Mouse (Mus musculus): Measurements from ENCODE around the gene Zc3hav1l. TPM values are rescaled to one million over a fixed set of nuclear protein-coding genes. Genes with fewer than 3 reads are reported as not detected.

Gene Zc3hav1l
- polyA plus RNA-seq, 1 experiment from 2014 or later, result 8.3 TPM

DNA sequence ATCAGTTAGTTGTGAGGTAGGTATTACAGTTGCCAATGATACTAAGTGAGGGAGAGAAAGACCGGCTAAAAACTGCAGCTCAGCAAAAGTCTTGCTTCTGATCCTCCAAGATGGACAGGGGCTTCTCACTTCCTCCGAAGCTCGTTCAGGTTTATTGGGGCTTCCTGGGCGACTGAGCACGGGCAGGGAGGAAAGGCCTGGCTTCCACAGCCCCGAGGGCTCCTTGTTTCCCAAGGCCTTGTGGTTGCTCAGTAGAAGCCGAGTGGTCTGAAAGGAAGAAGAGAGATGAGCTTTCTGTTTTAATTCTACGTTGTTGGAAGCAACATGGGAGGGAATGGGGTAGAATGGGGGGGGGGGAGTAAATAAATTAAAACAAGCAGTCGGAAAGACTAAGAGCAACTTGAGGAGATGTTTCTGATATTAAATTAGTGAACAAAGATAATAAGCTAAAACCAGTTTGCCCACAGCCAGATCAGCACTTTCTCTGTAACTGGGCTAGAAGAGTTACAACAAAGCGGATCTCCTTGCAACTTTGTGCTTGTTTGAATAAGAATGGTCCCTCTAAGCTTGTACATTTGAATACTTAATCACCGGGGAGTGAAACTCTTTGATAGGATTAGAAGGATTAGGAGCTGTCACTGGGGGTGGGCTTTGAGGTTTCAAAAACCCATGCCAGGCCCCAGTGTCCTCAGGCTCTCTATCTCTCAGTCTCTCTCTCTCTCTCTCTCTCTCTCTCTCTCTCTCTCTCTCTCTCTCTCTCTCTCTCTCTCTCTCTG lies 6.0 kb downstream of the Zc3hav1l start:
- Histone ChIP-seq H3K4me1 (ENCODE audit: insufficient read depth, low read length) (peaks cover 9% of the 10 kb centered on the region; the same call in 1 of the 2 replicates), H3K27me3 (ENCODE audit: insufficient read depth, low read length) (no peaks in the 10 kb centered on the region), H3K9me3 (ENCODE audit: low read length) (peaks cover 4% of the 10 kb centered on the region; the same call in 1 of the 2 replicates), H3K27ac (ENCODE audit: low read length) (no peak overlapping the region), H3K36me3 (ENCODE audit: insufficient read depth, low read length) (peaks cover 66% of the 10 kb centered on the region), H3K9ac (replicated peaks; ENCODE audit: low read length) (no peak overlapping the region), H3K4me3 (ENCODE audit: low read length) (no peak overlapping the region), H3K4me2 (replicated peaks; ENCODE audit: low read depth, low read length) (no peak overlapping the region)
- no peak for ATAC-seq (ENCODE audit: low FRiP score, low TSS enrichment)
- WGBS, result 67% methylated on average over 11 of the region's 11 CpGs

DNA sequence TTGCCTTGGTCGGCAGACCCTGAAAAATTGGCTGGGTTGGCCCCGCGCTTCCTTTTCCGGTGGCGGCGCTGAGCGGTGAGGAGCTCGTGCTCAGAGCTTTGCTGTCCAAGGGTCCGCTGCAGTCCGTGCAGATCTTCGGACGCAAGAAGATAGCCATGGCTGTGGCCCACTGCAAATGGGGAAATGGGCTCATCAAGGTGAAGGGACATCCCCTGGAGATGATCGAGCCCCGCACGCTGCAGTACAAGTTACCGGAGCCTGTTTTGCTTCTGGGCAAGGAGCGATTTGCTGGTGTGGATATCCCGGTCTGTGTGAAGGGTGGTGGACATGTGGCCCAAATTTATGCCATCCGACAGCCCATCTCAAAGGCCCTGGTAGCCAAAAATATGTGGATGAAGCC lies 14.6 kb downstream of the Zc3hav1l start:
- H3K4me2 ChIP-seq (replicated peaks; ENCODE audit: low read depth, low read length), result no peak overlapping the region
- H3K9me3 ChIP-seq (ENCODE audit: low read length), result peaks cover 21% of the 10 kb centered on the region
- no peak for ATAC-seq (ENCODE audit: low FRiP score, low TSS enrichment)
- no peak overlapping the region for H3K27ac ChIP-seq (ENCODE audit: low read length)
- no peaks in the 10 kb centered on the region for H3K4me1 ChIP-seq (ENCODE audit: insufficient read depth, low read length)
- H3K36me3 ChIP-seq (ENCODE audit: insufficient read depth, low read length), result peaks cover 51% of the 10 kb centered on the region
- no peak overlapping the region for H3K4me3 ChIP-seq (ENCODE audit: low read length)
- no peaks in the 10 kb centered on the region for H3K27me3 ChIP-seq (ENCODE audit: insufficient read depth, low read length)
- no peak overlapping the region for H3K9ac ChIP-seq (replicated peaks; ENCODE audit: low read length)
- WGBS, result 96% methylated on average over 19 of the region's 19 CpGs

DNA sequence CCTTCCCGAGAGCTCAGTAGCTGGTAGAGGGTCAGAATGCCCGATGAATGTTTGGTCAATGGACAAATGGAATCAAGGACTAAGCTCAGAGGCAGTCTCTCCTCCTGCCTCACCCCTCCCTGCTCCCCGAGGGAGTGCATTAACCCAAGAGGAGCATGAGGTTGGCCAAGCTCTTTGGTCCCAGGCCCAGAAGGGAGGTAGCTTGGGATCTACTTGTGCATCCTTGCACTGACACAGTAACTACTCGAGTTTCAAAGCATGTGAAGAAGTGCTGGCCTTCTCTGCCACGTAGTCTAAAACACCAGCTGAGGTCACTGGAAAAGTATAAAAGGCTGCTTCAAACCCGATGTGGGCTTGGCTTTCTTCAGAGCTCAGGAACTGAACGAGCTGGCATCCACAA lies 34.6 kb downstream of the Zc3hav1l start:
- 72% methylated on average over 7 of the region's 7 CpGs for WGBS
- H3K9ac ChIP-seq (replicated peaks; ENCODE audit: low read length), result no peak overlapping the region
- H3K4me2 ChIP-seq (replicated peaks; ENCODE audit: low read depth, low read length), result no peak overlapping the region
- no peaks in the 10 kb centered on the region for H3K27me3 ChIP-seq (ENCODE audit: insufficient read depth, low read length)
- H3K27ac ChIP-seq (ENCODE audit: low read length), result no peak overlapping the region
- no peaks in the 10 kb centered on the region for H3K9me3 ChIP-seq (ENCODE audit: low read length)
- no peaks in the 10 kb centered on the region for H3K36me3 ChIP-seq (ENCODE audit: insufficient read depth, low read length)
- H3K4me1 ChIP-seq (ENCODE audit: insufficient read depth, low read length), result no peaks in the 10 kb centered on the region
- no peak for ATAC-seq (ENCODE audit: low FRiP score, low TSS enrichment)
- no peak overlapping the region for H3K4me3 ChIP-seq (ENCODE audit: low read length)

DNA sequence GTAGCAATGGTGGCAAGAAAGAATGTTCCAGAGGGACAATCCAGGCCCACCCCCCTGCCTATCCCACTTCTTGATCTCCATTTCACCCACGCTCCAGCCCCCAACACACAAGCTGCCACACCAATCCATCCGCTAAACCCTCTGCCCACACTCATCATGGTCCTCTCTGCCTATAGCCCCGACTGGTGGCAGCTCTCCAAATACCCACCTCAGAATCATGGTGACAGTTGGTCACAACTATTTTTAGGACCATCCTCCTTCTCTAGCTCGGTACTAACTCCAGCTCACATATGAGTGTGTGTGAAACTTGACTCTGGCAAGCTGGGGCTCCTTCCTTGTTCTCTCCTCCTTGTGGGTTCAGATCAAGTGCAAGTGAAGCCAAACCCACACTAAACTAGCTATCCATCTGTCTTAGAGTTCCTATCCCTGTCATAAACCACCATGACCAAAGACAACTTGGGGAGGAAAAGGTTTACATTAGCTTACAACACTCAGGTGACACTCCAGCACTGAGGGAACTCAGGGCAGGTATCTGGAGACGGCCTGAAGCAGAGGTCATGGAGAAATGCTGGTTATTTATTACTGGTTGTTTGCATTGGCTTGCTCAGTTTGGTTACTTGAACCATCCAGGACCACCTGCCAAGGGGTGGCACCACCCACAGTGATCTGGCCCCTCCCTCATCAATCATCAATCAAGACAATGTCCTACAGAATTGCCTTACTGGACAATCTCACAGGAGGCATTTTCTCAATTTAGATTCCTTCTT lies 35.5 kb downstream of the Zc3hav1l start:
- Histone ChIP-seq H3K4me1 (ENCODE audit: insufficient read depth, low read length) (no peaks in the 10 kb centered on the region), H3K36me3 (ENCODE audit: insufficient read depth, low read length) (no peaks in the 10 kb centered on the region), H3K27me3 (ENCODE audit: insufficient read depth, low read length) (no peaks in the 10 kb centered on the region), H3K27ac (ENCODE audit: low read length) (no peak overlapping the region), H3K4me3 (ENCODE audit: low read length) (no peak overlapping the region), H3K4me2 (replicated peaks; ENCODE audit: low read depth, low read length) (no peak overlapping the region), H3K9me3 (ENCODE audit: low read length) (no peaks in the 10 kb centered on the region), H3K9ac (replicated peaks; ENCODE audit: low read length) (no peak overlapping the region)
- 60% methylated on average over 5 of the region's 5 CpGs for WGBS
- no peak for ATAC-seq (ENCODE audit: low FRiP score, low TSS enrichment)

DNA sequence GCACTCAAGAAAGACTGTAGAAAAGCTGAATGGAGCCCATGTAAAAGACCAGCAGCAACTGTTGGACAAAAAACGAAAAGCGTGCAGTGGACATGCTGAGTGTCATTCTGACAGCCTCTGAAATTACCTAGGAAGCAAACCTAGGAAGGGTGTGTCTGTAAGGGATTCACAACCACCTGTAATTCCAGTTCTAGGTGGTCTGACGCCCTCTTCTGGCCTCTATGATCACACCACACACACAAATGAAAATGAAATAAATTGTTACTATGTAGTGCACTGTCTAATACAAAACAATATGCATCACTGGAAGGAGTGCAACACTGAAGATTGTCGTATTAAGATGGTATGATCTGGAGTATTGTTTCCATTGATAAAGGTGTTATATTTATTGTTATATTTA lies 37.2 kb downstream of the Zc3hav1l start:
- H3K9me3 ChIP-seq (ENCODE audit: low read length), result no peaks in the 10 kb centered on the region
- H3K27ac ChIP-seq (ENCODE audit: low read length), result no peak overlapping the region
- H3K27me3 ChIP-seq (ENCODE audit: insufficient read depth, low read length), result no peaks in the 10 kb centered on the region
- H3K4me3 ChIP-seq (ENCODE audit: low read length), result no peak overlapping the region
- H3K4me1 ChIP-seq (ENCODE audit: insufficient read depth, low read length), result no peaks in the 10 kb centered on the region
- ATAC-seq (ENCODE audit: low FRiP score, low TSS enrichment), result no peak
- 70% methylated on average over 4 of the region's 4 CpGs for WGBS
- H3K4me2 ChIP-seq (replicated peaks; ENCODE audit: low read depth, low read length), result no peak overlapping the region
- H3K9ac ChIP-seq (replicated peaks; ENCODE audit: low read length), result no peak overlapping the region
- no peaks in the 10 kb centered on the region for H3K36me3 ChIP-seq (ENCODE audit: insufficient read depth, low read length)

DNA sequence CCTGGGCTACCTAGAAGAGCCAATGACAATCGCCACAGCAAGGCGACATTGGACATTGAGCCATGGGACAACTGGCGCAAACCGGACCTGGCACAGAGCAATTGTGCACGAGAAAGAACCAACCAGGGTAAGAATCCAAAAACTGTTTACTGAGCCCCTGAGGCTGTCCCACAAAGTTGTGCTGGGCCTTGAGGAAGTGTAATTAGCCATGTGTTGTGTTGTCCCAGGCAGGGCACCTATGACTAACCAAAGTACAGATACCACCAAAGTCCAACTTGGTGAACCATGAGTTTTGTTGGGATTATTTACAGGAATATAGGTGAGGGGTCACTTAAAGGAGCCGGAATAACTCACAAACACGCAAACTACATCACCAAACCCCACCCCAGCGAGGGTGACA lies 41.6 kb downstream of the Zc3hav1l start:
- H3K4me1 ChIP-seq (ENCODE audit: insufficient read depth, low read length), result peaks cover 10% of the 10 kb centered on the region
- WGBS, result 93% methylated on average over 8 of the region's 8 CpGs
- H3K9ac ChIP-seq (replicated peaks; ENCODE audit: low read length), result no peak overlapping the region
- H3K27ac ChIP-seq (ENCODE audit: low read length), result no peak overlapping the region
- no peak for ATAC-seq (ENCODE audit: low FRiP score, low TSS enrichment)
- no peaks in the 10 kb centered on the region for H3K9me3 ChIP-seq (ENCODE audit: low read length)
- no peak overlapping the region for H3K4me3 ChIP-seq (ENCODE audit: low read length)
- no peak overlapping the region for H3K4me2 ChIP-seq (replicated peaks; ENCODE audit: low read depth, low read length)
- H3K27me3 ChIP-seq (ENCODE audit: insufficient read depth, low read length), result no peaks in the 10 kb centered on the region
- no peaks in the 10 kb centered on the region for H3K36me3 ChIP-seq (ENCODE audit: insufficient read depth, low read length)

DNA sequence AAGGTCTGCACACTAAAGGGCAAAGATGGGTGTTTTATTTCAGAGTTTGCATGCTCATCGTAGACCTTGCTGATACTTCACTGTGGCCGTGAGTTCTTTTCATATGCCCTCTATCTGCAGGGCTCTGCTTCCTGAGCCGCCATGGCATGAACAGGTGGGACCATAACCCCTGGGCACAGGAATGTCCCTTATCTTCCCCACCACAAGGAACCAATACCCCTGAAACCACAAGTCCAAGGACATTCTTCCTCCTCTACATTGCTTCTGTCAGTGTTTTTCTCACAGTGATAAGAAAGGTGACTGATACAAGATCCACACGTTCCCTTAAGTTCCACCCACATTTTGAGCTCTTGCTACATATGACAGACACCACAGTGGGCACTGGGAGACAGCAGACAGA lies 42.3 kb downstream of the Zc3hav1l start:
- Histone ChIP-seq H3K36me3 (ENCODE audit: insufficient read depth, low read length) (no peaks in the 10 kb centered on the region), H3K27ac (ENCODE audit: low read length) (no peak overlapping the region), H3K4me3 (ENCODE audit: low read length) (no peak overlapping the region), H3K9ac (replicated peaks; ENCODE audit: low read length) (no peak overlapping the region), H3K27me3 (ENCODE audit: insufficient read depth, low read length) (no peaks in the 10 kb centered on the region), H3K4me2 (replicated peaks; ENCODE audit: low read depth, low read length) (no peak overlapping the region), H3K4me1 (ENCODE audit: insufficient read depth, low read length) (peaks cover 17% of the 10 kb centered on the region), H3K9me3 (ENCODE audit: low read length) (no peaks in the 10 kb centered on the region)
- no peak for ATAC-seq (ENCODE audit: low FRiP score, low TSS enrichment)
- 94% methylated on average over 4 of the region's 4 CpGs for WGBS

DNA sequence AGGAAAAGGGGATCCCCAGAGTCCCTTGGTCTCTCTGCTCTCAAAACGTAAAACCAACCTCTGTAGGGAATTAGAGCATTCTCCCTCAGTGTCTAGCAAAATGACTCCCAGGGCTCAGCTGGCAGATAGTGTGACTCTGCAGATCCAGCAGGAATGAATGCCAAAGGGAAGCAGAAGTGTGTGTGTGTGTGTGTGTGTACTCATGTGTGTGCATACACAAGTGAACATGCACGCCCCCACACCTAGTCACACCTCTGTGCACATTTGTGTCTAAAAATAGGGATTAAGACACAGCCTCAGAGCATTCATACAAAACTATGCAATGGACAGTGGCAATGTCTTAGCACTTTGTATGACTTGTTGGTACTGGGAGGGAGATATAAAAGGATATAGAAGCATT lies 43.3 kb downstream of the Zc3hav1l start:
- Histone ChIP-seq H3K27me3 (ENCODE audit: insufficient read depth, low read length) (no peaks in the 10 kb centered on the region), H3K4me2 (replicated peaks; ENCODE audit: low read depth, low read length) (no peak overlapping the region), H3K36me3 (ENCODE audit: insufficient read depth, low read length) (no peaks in the 10 kb centered on the region), H3K9ac (replicated peaks; ENCODE audit: low read length) (no peak overlapping the region), H3K27ac (ENCODE audit: low read length) (no peak overlapping the region), H3K9me3 (ENCODE audit: low read length) (no peaks in the 10 kb centered on the region), H3K4me1 (ENCODE audit: insufficient read depth, low read length) (peaks cover 27% of the 10 kb centered on the region), H3K4me3 (ENCODE audit: low read length) (no peak overlapping the region)
- WGBS, result 62% methylated on average over 2 of the region's 2 CpGs
- no peak for ATAC-seq (ENCODE audit: low FRiP score, low TSS enrichment)

DNA sequence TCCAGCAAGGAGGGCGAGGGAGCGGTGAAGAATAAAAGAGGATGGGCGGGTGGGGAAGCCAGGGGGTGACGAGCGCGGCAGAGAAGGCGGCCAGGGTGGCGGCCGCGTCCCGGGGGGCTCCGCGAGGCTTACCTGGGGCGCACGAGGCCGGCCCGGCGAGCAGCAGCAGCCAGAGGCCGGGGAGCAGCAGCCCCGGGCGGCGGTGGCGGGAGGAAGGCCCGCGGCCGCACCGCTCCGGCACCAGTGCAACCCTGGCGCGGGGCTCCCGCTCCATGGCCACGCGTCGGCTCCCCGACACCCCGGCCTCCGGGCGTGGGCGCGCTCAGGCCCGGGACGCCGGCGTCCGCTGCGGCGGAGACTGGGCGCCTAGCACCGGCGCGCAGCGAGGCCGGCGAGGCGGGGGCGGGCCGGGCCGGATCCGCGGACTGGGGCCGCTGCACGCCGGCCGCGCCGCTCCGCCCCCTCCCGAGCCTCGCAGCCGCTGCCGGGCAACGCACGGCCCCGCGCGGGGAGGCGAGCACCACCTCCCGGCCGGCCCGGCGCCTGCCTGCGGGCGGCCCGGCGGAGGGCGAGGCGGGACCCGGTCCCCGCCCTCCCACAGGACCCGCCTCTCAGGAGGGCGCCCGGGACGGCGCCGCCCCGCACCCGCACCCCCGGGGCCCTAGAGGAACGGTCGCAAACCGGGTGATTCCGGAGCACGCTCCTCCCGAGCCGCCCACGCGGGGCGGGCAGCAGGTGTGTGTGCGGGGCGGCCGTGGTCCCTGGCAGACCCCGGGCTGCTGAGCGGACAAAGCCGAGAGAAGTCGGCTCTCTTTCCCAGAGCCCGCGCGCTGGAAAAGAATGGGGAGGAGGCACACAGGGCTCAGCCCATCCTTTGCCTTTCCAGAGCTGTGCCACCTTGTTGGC lies 45.1 kb downstream of the Zc3hav1l start, which contains the start of gene D630045J12Rik:
TSS of gene D630045J12Rik (minus strand) at position 274 of the 906 bp plus-strand sequence.
- no peaks in the 10 kb centered on the region for H3K27me3 ChIP-seq (ENCODE audit: insufficient read depth, low read length)
- H3K4me1 ChIP-seq (ENCODE audit: insufficient read depth, low read length), result peaks cover 27% of the 10 kb centered on the region
- peak within 1 kb of the TSS; percentile 89 for H3K27ac ChIP-seq (ENCODE audit: low read length)
- ATAC-seq (ENCODE audit: low FRiP score, low TSS enrichment), result peak; percentile 97
- H3K9ac ChIP-seq (replicated peaks; ENCODE audit: low read length), result peak within 1 kb of the TSS; percentile 89
- peak within 1 kb of the TSS; percentile 85 for H3K4me3 ChIP-seq (ENCODE audit: low read length)
- WGBS, result under 1% methylated on average over 94 of the region's 118 CpGs
- H3K36me3 ChIP-seq (ENCODE audit: insufficient read depth, low read length), result no peaks in the 10 kb centered on the region
- H3K9me3 ChIP-seq (ENCODE audit: low read length), result no peaks in the 10 kb centered on the region
- H3K4me2 ChIP-seq (replicated peaks; ENCODE audit: low read depth, low read length), result peak within 1 kb of the TSS; percentile 86

All from kidney, embryonic 16.5 days (tissue).